Mouse (Mus musculus) forebrain, postnatal 0 days (tissue): ENCODE measurements around the gene Ak7. TPM values are rescaled to one million over a fixed set of nuclear protein-coding genes. Genes with fewer than 3 reads are reported as not detected.

Experiments used
- ATAC-seq: fragments of 200-750 bp; cut with Nextera tagmentation; 2 replicates; pipeline ENCODE4 v1.8.0; 2017; ENCODE audit warnings: mild to moderate bottlenecking, moderate library complexity
- DNase-seq: peaks from one replicate; pipeline ENCODE4 v3.0.0-alpha.2; 2015
- H3K27ac ChIP-seq: fragments of 300-500 bp; sonication (generic); 2 replicates; pipeline ENCODE4 v1.5.1; 2014; ENCODE audit warnings: low read depth, mild to moderate bottlenecking, antibody characterized with exemption, low read length, moderate library complexity, mixed read lengths
- H3K27me3 ChIP-seq: fragments of 300-500 bp; sonication (generic); 2 replicates; pipeline ENCODE4 v1.6.1; 2014; ENCODE audit warnings: mild to moderate bottlenecking, low read length, mixed read lengths; ENCODE audit not compliant: insufficient read depth
- H3K36me3 ChIP-seq: fragments of 300-500 bp; sonication (generic); 2 replicates; pipeline ENCODE4 v1.6.1; 2014; ENCODE audit warnings: mild to moderate bottlenecking, moderate library complexity; ENCODE audit not compliant: insufficient read depth
- H3K4me1 ChIP-seq: fragments of 300-500 bp; sonication (generic); 2 replicates; pipeline ENCODE4 v1.6.1; 2014; ENCODE audit warnings: antibody characterized with exemption; ENCODE audit not compliant: insufficient read depth
- H3K4me2 ChIP-seq: fragments of 300-500 bp; sonication (generic); 2 replicates; pipeline ENCODE4 v1.6.1; 2014; ENCODE audit warnings: low read depth, mild to moderate bottlenecking, moderate library complexity
- H3K4me3 ChIP-seq: fragments of 300-500 bp; sonication (generic); 2 replicates; pipeline ENCODE4 v1.5.1; 2014; ENCODE audit warnings: low read depth, low read length, mixed read lengths
- H3K9ac ChIP-seq: fragments of 300-500 bp; sonication (generic); 2 replicates; pipeline ENCODE4 v1.6.1; 2014; ENCODE audit warnings: mild to moderate bottlenecking
- H3K9me3 ChIP-seq: fragments of 300-500 bp; sonication (generic); 2 replicates; pipeline ENCODE4 v1.6.1; 2016; ENCODE audit warnings: low read length
- CTCF ChIP-seq: sonication (generic); IDR thresholded peaks from 2 replicates; pipeline ENCODE4 v1.5.1; 2016; ENCODE audit warnings: antibody characterized with exemption, control low read depth, low read depth
- WGBS: fragments of 180-500 bp; shearing (Covaris S2); extraction: QIAGEN DNeasy Blood & Tissue Kit; methylation state at CpG from one replicate; pipeline ENCODE4 v1.1.7; 2014; 5-methylcytosine and 5-hydroxymethylcytosine counted together
- polyA plus RNA-seq: library from polyadenylated mRNA; unstranded; fragments of >200 nt; fragmentation: Nextera tagmentation; extraction: Ambion mirVana; gene quantifications from 2 replicates; pipeline ENCODE4 v1.2.1, GENCODE M21; 2015
- total RNA-seq: library from RNA; depleted of rRNA; stranded (reverse); fragments of >200 nt; gene quantifications from 2 replicates; pipeline ENCODE4 v1.2.3, GENCODE M21; 2014; rRNA removed

The Ak7 gene
- total RNA-seq (2.2 and 3.4 TPM in 2 replicates), polyA plus RNA-seq (0.83 and 1.9 TPM in 2 replicates)

GRCm38 (mm10) chr12:105705799-105706487 is at the start of gene Ak7:
Gene Ak7, plus strand, starts transcription at chr12:105705976.
- Histone ChIP-seq H3K36me3 (peaks cover 9% of the 10 kb centered on the region; the same call in 1 of the 2 replicates), H3K4me2 (no peak within 1 kb of the TSS; the same call in 1 of the 2 replicates), H3K9me3 (no peaks in the 10 kb centered on the region), H3K9ac (no peak within 1 kb of the TSS), H3K27ac (no peak within 1 kb of the TSS), H3K4me1 (no peaks in the 10 kb centered on the region), H3K4me3 (no peak within 1 kb of the TSS), H3K27me3 (no peaks in the 10 kb centered on the region)
- TF ChIP-seq CTCF: no peak
- peak; percentile 25 for ATAC-seq
- DNase-seq: no peak
- WGBS: 12% methylated on average over 22 of the region's 22 CpGs

GRCm38 (mm10) chr12:105676274-105676673 is 29.5 kb upstream of the Ak7 start:
- Histone ChIP-seq H3K27ac (no peak overlapping the region), H3K9ac (no peak overlapping the region), H3K4me2 (no peak overlapping the region), H3K27me3 (no peaks in the 10 kb centered on the region), H3K9me3 (no peaks in the 10 kb centered on the region), H3K4me3 (no peak overlapping the region), H3K36me3 (peaks cover 21% of the 10 kb centered on the region), H3K4me1 (no peaks in the 10 kb centered on the region)
- ATAC-seq (no peak), DNase-seq (no peak)
- TF ChIP-seq CTCF: no peak
- 93% methylated on average over 8 of the region's 8 CpGs for WGBS

- Histone ChIP-seq H3K36me3 (peaks cover 14% of the 10 kb centered on the region), H3K27me3 (no peaks in the 10 kb centered on the region), H3K4me3 (no peak overlapping the region), H3K4me1 (peaks cover 5% of the 10 kb centered on the region), H3K9me3 (no peaks in the 10 kb centered on the region), H3K4me2 (no peak overlapping the region), H3K27ac (no peak overlapping the region), H3K9ac (no peak overlapping the region)
- TF ChIP-seq CTCF: no peak
- ATAC-seq (no peak), DNase-seq (no peak)
- 94% methylated on average over 7 of the region's 7 CpGs for WGBS
Measured at GRCm38 (mm10) chr12:105678211-105678610, 27.6 kb upstream of the Ak7 start.

GRCm38 (mm10) chr12:105678762-105679161 is 27.0 kb upstream of the Ak7 start:
- WGBS: 92% methylated on average over 3 of the region's 3 CpGs

GRCm38 (mm10) chr12:105683933-105684901 is 21.6 kb upstream of the Ak7 start, which contains the start of gene Gskip:
Gene Gskip, plus strand, starts transcription at chr12:105684829.
- DNase-seq (peak; percentile 50), ATAC-seq (peak; percentile 30)
- H3K36me3 ChIP-seq: no peaks in the 10 kb centered on the region
- H3K4me1 ChIP-seq: peaks cover 12% of the 10 kb centered on the region
- TF ChIP-seq CTCF: 0 out of 2 replicates have a peak, but pooled peaks have one; percentile 2
- H3K4me3 ChIP-seq: peak within 1 kb of the TSS; percentile 97
- peak within 1 kb of the TSS; percentile 70 for H3K9ac ChIP-seq
- H3K4me2 ChIP-seq: peak within 1 kb of the TSS; percentile 75
- H3K9me3 ChIP-seq: no peaks in the 10 kb centered on the region
- no peaks in the 10 kb centered on the region for H3K27me3 ChIP-seq
- under 1% methylated on average over 41 of the region's 41 CpGs for WGBS
- H3K27ac ChIP-seq: peak within 1 kb of the TSS; percentile 87

More at GRCm38 (mm10) chr12:105678762-105679161, 27.0 kb upstream of the Ak7 start:
- no peak overlapping the region for H3K4me3 ChIP-seq
- H3K9me3 ChIP-seq: no peaks in the 10 kb centered on the region
- peaks cover 10% of the 10 kb centered on the region for H3K4me1 ChIP-seq
- no peak overlapping the region for H3K9ac ChIP-seq
- no peaks in the 10 kb centered on the region for H3K27me3 ChIP-seq
- no peak for TF ChIP-seq CTCF
- DNase-seq: no peak
- ATAC-seq: no peak
- H3K4me2 ChIP-seq: no peak overlapping the region
- peaks cover 8% of the 10 kb centered on the region for H3K36me3 ChIP-seq
- H3K27ac ChIP-seq: no peak overlapping the region

GRCm38 (mm10) chr12:105685001-105685691 is 20.6 kb upstream of the Ak7 start, which contains the start of gene Atg2b:
Gene Atg2b, minus strand, starts transcription at chr12:105685211.
- peaks cover 12% of the 10 kb centered on the region for H3K4me1 ChIP-seq
- no peak for TF ChIP-seq CTCF
- WGBS: 2% methylated on average over 73 of the region's 73 CpGs
- H3K4me2 ChIP-seq: peak within 1 kb of the TSS; percentile 75
- no peaks in the 10 kb centered on the region for H3K9me3 ChIP-seq
- peak; percentile 94 for ATAC-seq
- H3K4me3 ChIP-seq: peak within 1 kb of the TSS; percentile 97
- peak; percentile 99 for DNase-seq
- H3K36me3 ChIP-seq: 0 out of 2 replicates have a peak, but pooled peaks cover 5% of the 10 kb centered on the region
- peak within 1 kb of the TSS; percentile 70 for H3K9ac ChIP-seq
- H3K27me3 ChIP-seq: no peaks in the 10 kb centered on the region
- peak within 1 kb of the TSS; percentile 87 for H3K27ac ChIP-seq
